Mouse (Mus musculus) limb, embryonic 12.5 days (tissue): ENCODE data around the gene Gm20661. TPM values are rescaled to one million over a fixed set of nuclear protein-coding genes. Genes with fewer than 3 reads are reported as not detected.
"Not testable (repeated sequence)": the region's sequence is repeated elsewhere in the genome, so short reads cannot be mapped to it uniquely, and the experiment has no call there.

Experiments
- ATAC-seq: fragments of 200-750 bp; cut with Nextera tagmentation; 2 replicates; pipeline ENCODE4 v1.8.0; 2017; ENCODE audit warnings: low read depth, moderate TSS enrichment; ENCODE audit not compliant: insufficient number of reproducible peaks, insufficient read depth, low FRiP score, low TSS enrichment
- H3K27ac ChIP-seq: fragments of 300-500 bp; sonication (generic); 2 replicates; pipeline ENCODE4 v1.5.1; 2016; ENCODE audit warnings: mild to moderate bottlenecking, moderate library complexity
- H3K27me3 ChIP-seq: fragments of 300-500 bp; sonication (generic); 2 replicates; pipeline ENCODE4 v1.6.1; 2016; ENCODE audit warnings: mild to moderate bottlenecking, moderate library complexity
- H3K36me3 ChIP-seq: fragments of 300-500 bp; sonication (generic); 2 replicates; pipeline ENCODE4 v1.6.1; 2016; ENCODE audit warnings: mild to moderate bottlenecking, moderate library complexity
- H3K4me1 ChIP-seq: fragments of 300-500 bp; sonication (generic); replicated peaks from 2 replicates; pipeline ENCODE4 v1.6.1; 2016
- H3K4me2 ChIP-seq: fragments of 300-500 bp; sonication (generic); 2 replicates; pipeline ENCODE4 v1.6.1; 2016; ENCODE audit warnings: mild to moderate bottlenecking, moderate library complexity
- H3K4me3 ChIP-seq: fragments of 300-500 bp; sonication (generic); replicated peaks from 2 replicates; pipeline ENCODE4 v1.5.1; 2016; ENCODE audit warnings: mild to moderate bottlenecking
- H3K9ac ChIP-seq: fragments of 300-500 bp; sonication (generic); replicated peaks from 2 replicates; pipeline ENCODE4 v1.6.1; 2016; ENCODE audit warnings: mild to moderate bottlenecking, moderate library complexity
- H3K9me3 ChIP-seq: fragments of 300-500 bp; sonication (generic); 2 replicates; pipeline ENCODE4 v1.6.1; 2016; ENCODE audit warnings: mild to moderate bottlenecking, moderate library complexity
- WGBS: fragments of 180-500 bp; shearing (Covaris S2); methylation state at CpG from one replicate; pipeline ENCODE4 v1.1.7; 2016; 5-methylcytosine and 5-hydroxymethylcytosine counted together
- polyA plus RNA-seq: library from polyadenylated mRNA; unstranded; fragments of >200 nt; fragmentation: Nextera tagmentation; extraction: Ambion mirVana; gene quantifications from 2 replicates; pipeline ENCODE4 v1.2.1, GENCODE M21; 2016

The Gm20661 gene
- polyA plus RNA-seq, 1 experiment from 2014 or later = 10.4 TPM

DNA sequence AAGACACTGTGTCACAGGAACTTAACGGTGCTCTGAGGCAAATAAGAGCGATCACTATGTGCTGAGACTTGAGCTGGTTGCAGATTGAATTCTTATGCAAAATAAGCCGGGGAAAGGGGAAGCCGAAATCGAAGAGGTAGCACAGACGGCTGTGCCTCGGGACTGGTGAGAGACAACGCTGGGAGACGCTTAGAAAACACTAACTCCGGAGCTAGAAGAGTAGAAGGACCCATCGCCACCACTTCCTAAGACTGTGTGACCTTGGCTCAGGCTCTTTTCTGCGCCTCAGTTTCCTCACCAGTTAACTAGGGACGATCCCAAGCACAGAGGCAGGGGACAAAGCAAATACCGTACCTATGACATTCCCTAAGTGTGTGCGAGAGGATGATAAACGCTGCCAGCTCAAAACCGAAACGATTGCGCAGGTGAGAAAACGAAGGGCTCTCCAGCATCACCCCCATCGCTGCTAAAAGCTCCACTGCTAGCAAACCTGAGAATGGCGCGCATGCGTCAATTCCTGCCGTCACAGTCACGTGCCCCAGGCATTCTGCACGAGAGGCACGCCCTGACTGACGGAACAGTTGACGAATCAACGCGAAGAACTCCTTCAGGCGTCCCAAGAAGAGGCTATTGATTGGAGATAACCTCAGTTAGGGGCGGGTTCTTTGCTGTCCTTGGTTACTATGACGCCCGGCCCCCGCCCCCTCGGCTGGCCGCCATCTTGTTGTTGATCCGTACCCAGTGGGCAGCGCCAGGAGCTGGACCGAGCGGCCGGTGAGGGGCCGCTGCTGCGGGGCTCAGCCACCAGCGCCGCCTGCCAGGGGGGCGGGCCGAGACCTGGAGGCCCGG, 19.3 kb downstream of the Gm20661 start, which contains the start of gene Ip6k1:
Ip6k1 (plus strand) TSS at position 580 of the 849 bp plus-strand sequence.
- H3K4me3 ChIP-seq = peak within 1 kb of the TSS; percentile 96
- peak; percentile 98 for ATAC-seq
- peak within 1 kb of the TSS; percentile 90 for H3K27ac ChIP-seq
- WGBS = under 1% methylated on average over 51 of the region's 51 CpGs
- peak within 1 kb of the TSS; percentile 86 for H3K4me2 ChIP-seq
- 0 out of 2 replicates have a peak, but pooled peaks cover 6% of the 10 kb centered on the region for H3K36me3 ChIP-seq
- H3K9me3 ChIP-seq = no peaks in the 10 kb centered on the region
- H3K9ac ChIP-seq = peak within 1 kb of the TSS; percentile 94
- no peaks in the 10 kb centered on the region for H3K27me3 ChIP-seq
- peaks cover 24% of the 10 kb centered on the region for H3K4me1 ChIP-seq

DNA sequence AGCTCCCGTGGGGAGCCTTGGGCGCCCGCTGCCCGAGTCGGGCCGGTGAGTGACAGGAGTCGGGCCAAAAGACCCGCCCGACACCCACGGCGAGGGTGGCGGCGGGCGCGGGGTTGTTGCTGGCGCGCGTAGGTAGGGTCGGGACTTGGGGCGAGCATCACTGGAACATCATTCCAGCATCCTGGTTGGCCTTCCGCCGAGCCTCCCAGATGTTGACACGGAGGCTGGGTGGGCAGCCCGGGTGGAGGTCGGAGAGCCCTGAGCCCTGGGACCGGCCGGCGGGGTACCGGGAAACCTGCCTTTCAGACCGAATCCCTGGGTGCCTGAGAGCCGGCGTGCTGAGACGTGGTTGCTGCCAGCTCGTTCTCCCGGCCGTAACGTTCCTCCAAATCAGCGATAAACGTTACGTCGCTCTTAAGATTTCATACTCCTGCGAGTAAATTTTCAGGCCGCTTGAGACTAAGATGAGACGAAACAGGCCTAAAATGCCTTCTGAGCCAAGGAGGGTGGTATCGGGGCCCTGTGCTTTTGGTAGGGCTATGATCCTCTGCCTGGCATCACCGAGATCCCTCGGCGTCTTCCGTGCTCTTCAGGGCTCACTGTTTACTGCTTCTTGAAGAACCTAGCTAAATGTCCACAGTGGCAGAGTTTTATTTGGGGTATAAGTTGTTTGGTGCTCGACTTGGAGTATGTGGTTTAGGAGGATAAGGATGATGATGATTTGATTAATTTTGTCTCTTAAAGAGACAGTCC, 20.1 kb downstream of the Gm20661 start:
- no peak; the same call in 1 of the 2 replicates for ATAC-seq
- Histone ChIP-seq H3K36me3 (0 out of 2 replicates have a peak, but pooled peaks cover 10% of the 10 kb centered on the region), H3K27ac (peak overlapping the region; percentile 90), H3K4me2 (peak overlapping the region; percentile 86), H3K9ac (peak overlapping the region; percentile 94), H3K4me3 (peak overlapping the region; percentile 96), H3K9me3 (no peaks in the 10 kb centered on the region), H3K27me3 (no peaks in the 10 kb centered on the region), H3K4me1 (peaks cover 24% of the 10 kb centered on the region)
- under 1% methylated on average over 50 of the region's 50 CpGs for WGBS

DNA sequence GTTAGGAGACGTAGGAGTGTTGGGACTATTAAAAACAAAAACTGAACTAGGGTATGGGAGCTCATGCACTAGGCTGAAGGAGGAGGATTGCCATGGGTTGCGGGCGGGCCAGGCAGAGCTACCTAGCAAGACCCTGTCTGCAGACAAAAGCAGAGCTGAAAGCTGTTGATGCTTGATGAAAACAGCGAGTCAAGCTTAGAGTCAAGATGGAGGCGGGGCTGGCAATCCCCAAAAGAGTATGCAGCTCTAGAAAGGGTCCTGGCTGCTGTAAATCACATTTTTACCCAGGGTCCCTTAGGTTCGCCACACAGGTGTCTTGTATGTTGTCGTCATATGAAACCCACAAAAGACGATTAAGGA, 20.7 kb downstream of the Gm20661 start:
- Histone ChIP-seq H3K4me1 (peaks cover 24% of the 10 kb centered on the region), H3K9me3 (no peaks in the 10 kb centered on the region), H3K9ac (peak overlapping the region; percentile 94), H3K27me3 (no peaks in the 10 kb centered on the region), H3K4me3 (peak overlapping the region; percentile 96), H3K36me3 (0 out of 2 replicates have a peak, but pooled peaks cover 14% of the 10 kb centered on the region), H3K4me2 (peak overlapping the region; percentile 86), H3K27ac (peak overlapping the region; percentile 90)
- WGBS = 10% methylated on average over 8 of the region's 8 CpGs
- ATAC-seq = no peak

DNA sequence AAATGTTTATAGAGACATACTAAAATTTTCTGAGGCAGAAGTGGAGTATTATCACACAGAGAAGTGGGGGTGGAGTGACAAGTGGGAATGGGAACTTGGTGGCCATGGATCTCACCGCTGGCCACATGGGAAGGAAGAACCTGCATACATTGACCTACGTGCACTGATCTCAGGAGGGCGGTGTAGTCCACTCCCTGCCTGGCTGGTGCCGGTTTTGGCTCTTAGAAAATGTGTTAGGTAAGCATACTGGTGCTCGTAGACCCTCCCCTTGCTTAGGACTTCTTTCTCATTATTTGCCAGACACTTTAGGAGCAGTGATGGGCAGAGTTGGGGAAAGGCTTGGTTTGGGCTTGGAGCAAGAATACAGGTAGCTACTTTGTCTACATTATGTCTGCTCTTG, 25.2 kb downstream of the Gm20661 start:
- WGBS = 95% methylated on average over 5 of the region's 5 CpGs
- no peak overlapping the region for H3K27ac ChIP-seq

DNA sequence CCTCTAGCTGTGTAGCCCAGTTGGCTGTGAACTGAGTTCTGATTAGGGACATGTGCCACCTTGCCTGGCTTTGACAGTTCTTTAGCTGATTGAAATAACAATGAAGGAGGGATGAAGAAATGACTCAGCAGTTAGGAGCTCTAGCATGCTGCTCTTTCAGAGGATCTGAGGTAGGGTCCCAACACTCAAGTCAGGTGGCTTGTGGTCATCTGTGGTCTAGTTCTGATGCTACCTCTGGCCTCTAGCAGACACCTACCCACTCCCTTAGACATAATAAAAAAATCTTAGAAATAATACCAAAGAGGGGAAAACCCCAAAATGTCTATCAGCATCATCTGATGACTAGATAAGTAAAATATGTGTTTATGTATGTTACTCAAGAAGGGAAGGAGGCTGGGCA, 27.5 kb downstream of the Gm20661 start:
- no peak overlapping the region for H3K9ac ChIP-seq
- H3K4me1 ChIP-seq = no peaks in the 10 kb centered on the region
- H3K4me2 ChIP-seq = no peak overlapping the region
- no peaks in the 10 kb centered on the region for H3K27me3 ChIP-seq
- no peak for ATAC-seq
- H3K36me3 ChIP-seq = peaks cover 35% of the 10 kb centered on the region
- H3K4me3 ChIP-seq = no peak overlapping the region
- H3K9me3 ChIP-seq = no peaks in the 10 kb centered on the region
- H3K27ac ChIP-seq = no peak overlapping the region

More for the DNA sequence above, 25.2 kb downstream of the Gm20661 start:
- no peak overlapping the region for H3K4me2 ChIP-seq
- H3K36me3 ChIP-seq = peaks cover 32% of the 10 kb centered on the region
- no peaks in the 10 kb centered on the region for H3K9me3 ChIP-seq
- no peak for ATAC-seq
- no peak overlapping the region for H3K4me3 ChIP-seq
- peaks cover 18% of the 10 kb centered on the region for H3K4me1 ChIP-seq
- no peak overlapping the region for H3K9ac ChIP-seq
- H3K27me3 ChIP-seq = no peaks in the 10 kb centered on the region

DNA sequence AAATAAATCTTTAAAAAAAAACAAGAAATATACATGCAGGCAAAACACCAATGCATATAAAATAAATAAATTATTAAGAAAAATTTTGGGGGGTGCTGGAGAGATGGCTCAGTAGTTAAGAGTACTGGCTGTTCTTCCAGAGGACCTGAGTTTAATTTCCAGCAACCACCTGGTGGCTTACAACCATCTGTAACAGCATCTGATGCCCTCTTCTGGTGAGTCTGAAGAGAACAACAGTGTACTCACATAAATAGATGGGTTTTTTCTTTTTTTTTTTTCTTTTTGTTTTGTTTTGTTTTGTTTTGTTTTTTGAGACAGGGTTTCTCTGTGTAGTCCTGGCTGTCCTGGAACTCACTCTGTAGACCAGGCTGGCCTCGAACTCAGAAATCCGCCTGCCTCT, 30.7 kb downstream of the Gm20661 start:
- not testable (repeated sequence) for H3K27ac ChIP-seq, ATAC-seq, H3K9ac ChIP-seq, H3K4me1 ChIP-seq, H3K27me3 ChIP-seq, H3K4me2 ChIP-seq, H3K4me3 ChIP-seq, H3K9me3 ChIP-seq
- 97% methylated on average over 2 of the region's 2 CpGs for WGBS
- H3K36me3 ChIP-seq = peaks cover 37% of the 10 kb centered on the region

DNA sequence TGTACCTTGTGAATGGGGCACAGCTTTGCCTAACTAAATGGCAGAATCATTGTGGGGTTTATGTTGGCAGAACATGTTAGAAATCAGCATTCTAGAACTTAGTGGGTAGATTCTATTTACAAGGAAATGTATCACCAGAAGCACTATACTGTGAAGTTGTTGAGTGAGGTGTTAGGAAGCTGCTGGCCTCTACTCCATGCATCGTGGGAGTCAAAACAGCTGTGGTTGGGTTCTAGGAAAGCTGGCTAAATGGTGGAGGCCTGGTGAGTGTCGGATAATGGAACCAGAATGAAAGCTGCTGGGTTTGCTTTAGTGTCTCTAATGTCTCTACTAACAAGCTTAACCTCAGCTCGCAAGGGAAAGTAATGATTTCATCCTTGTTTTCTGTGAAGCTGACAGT, 34.3 kb downstream of the Gm20661 start:
- Histone ChIP-seq H3K27ac (no peak overlapping the region), H3K36me3 (peaks cover 29% of the 10 kb centered on the region), H3K4me2 (no peak overlapping the region), H3K4me1 (no peaks in the 10 kb centered on the region), H3K4me3 (no peak overlapping the region), H3K9ac (no peak overlapping the region), H3K27me3 (no peaks in the 10 kb centered on the region), H3K9me3 (no peaks in the 10 kb centered on the region)
- WGBS = 85% methylated on average over 3 of the region's 3 CpGs
- no peak for ATAC-seq

DNA sequence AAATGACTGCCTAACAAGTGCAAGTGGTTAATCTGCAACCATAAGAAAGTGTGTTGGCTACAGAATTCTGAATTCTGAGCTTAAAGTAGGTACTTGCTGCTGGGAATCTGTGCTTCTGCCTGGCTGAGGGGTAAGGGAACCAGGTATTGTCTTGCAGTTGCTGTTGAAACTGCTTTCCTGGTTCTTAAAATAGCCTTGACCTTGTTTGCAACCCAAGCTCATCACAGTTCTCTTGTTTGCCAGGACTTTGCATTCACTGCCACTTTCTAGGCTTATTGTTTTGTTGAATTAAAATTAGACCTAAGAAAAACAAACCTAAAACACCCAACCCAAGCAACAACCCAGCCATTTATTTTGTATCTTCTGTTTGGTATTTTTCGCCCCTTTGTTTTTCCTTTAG, 37.9 kb downstream of the Gm20661 start:
- ATAC-seq = no peak
- Histone ChIP-seq H3K27me3 (no peaks in the 10 kb centered on the region), H3K36me3 (peaks cover 33% of the 10 kb centered on the region), H3K4me2 (no peak overlapping the region), H3K9me3 (no peaks in the 10 kb centered on the region), H3K9ac (no peak overlapping the region), H3K27ac (no peak overlapping the region), H3K4me1 (no peaks in the 10 kb centered on the region), H3K4me3 (no peak overlapping the region)
- 94% methylated on average over 1 of the region's 1 CpGs for WGBS

DNA sequence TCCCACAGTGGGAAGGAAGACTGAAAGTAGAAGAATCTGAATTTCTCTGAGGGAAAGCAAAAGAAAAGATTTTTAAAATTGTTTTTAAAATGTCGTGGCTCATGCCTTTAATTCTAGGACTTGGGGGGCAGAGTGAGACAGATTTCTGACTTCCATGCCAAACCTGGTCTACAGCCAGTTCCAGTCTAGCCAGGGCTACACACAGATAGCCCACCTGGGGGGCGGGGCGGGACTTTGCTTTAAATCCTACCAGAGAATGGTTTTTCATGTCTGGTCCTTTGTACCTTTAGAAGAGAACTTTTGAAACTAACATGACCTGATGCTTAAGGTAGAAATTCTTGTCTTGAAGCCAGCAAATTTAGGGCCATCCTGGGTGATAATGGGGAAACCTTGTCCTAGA, 40.4 kb downstream of the Gm20661 start:
- H3K27me3 ChIP-seq = no peaks in the 10 kb centered on the region
- no peak overlapping the region for H3K27ac ChIP-seq
- 88% methylated on average over 3 of the region's 3 CpGs for WGBS
- H3K4me1 ChIP-seq = no peaks in the 10 kb centered on the region
- no peak overlapping the region for H3K9ac ChIP-seq
- peaks cover 51% of the 10 kb centered on the region for H3K36me3 ChIP-seq
- peaks cover 5% of the 10 kb centered on the region; the same call in 1 of the 2 replicates for H3K9me3 ChIP-seq
- H3K4me2 ChIP-seq = no peak overlapping the region
- ATAC-seq = no peak
- H3K4me3 ChIP-seq = no peak overlapping the region

DNA sequence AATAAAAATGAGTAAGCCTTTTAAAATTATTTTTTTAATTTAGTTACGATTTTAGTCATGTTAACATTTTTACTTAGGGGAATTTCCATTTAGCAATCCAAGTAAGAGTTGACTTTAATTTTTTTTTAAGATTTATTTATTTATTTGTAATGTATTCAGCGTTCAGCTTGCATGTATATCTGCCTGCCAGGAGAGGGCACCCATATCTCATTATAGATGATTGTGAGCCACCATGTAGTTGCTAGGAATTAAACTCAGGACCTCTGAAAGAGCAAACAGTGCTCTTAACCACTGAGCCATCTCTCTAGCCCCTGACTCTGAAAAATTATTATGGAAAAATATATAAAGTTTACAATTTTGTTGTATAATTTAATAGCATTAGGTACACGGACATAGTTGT, 43.7 kb downstream of the Gm20661 start:
- no peak for ATAC-seq
- Histone ChIP-seq H3K36me3 (peaks cover 74% of the 10 kb centered on the region), H3K27me3 (no peaks in the 10 kb centered on the region), H3K9ac (no peak overlapping the region), H3K27ac (no peak overlapping the region), H3K9me3 (peaks cover 5% of the 10 kb centered on the region; the same call in 1 of the 2 replicates), H3K4me3 (no peak overlapping the region), H3K4me1 (no peaks in the 10 kb centered on the region), H3K4me2 (no peak overlapping the region)
- WGBS = 89% methylated on average over 3 of the region's 3 CpGs

DNA sequence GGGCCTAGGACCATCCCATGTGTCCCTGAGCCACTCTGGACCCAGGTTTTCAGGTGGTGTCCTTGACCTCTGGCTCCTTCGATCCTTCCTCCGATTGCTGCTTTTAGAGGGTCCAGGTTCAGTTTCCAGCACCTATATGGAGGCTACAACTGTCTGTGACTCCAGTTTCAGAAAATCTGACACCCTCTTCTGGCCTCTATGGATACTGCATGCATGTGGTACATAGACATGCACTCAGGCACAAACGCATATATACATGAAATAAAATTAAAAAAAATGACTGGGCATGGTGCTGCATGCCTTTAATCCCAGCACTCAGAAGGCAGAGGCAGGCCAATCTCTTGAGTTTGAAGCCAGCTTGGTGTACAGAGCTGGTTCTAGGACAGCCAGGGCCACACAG, 45.0 kb downstream of the Gm20661 start:
- H3K4me3 ChIP-seq = no peak overlapping the region
- H3K9me3 ChIP-seq = peaks cover 5% of the 10 kb centered on the region; the same call in 1 of the 2 replicates
- H3K4me2 ChIP-seq = no peak overlapping the region
- 96% methylated on average over 3 of the region's 3 CpGs for whole genome bisulfite sequencing
- peaks cover 86% of the 10 kb centered on the region for H3K36me3 ChIP-seq
- no peak overlapping the region for H3K27ac ChIP-seq
- H3K27me3 ChIP-seq = no peaks in the 10 kb centered on the region
- no peaks in the 10 kb centered on the region for H3K4me1 ChIP-seq
- ATAC-seq = no peak
- no peak overlapping the region for H3K9ac ChIP-seq
